Mouse (Mus musculus) forebrain, embryonic 16.5 days (tissue): Measurements from ENCODE around the gene Fam122b. TPM values are rescaled to one million over a fixed set of nuclear protein-coding genes. Genes with fewer than 3 reads are reported as not detected.

Source experiments
- ATAC-seq: fragments of 200-750 bp; cut with Nextera tagmentation; 2 replicates; pipeline ENCODE4 v1.8.0; 2017; ENCODE audit warnings: mild to moderate bottlenecking, moderate library complexity
- H3K27ac ChIP-seq: fragments of 300-500 bp; sonication (generic); 2 replicates; pipeline ENCODE4 v1.5.1; 2014; ENCODE audit warnings: low read length, control low read depth
- H3K27me3 ChIP-seq: fragments of 300-500 bp; sonication (generic); replicated peaks from 2 replicates; pipeline ENCODE4 v1.6.1; 2014; ENCODE audit warnings: low read length; ENCODE audit not compliant: control insufficient read depth, insufficient read depth
- H3K36me3 ChIP-seq: fragments of 300-500 bp; sonication (generic); 2 replicates; pipeline ENCODE4 v1.6.1; 2014; ENCODE audit not compliant: control insufficient read depth, insufficient read depth
- H3K4me1 ChIP-seq: fragments of 300-500 bp; sonication (generic); replicated peaks from 2 replicates; pipeline ENCODE4 v1.6.1; 2014; ENCODE audit warnings: low read length; ENCODE audit not compliant: control insufficient read depth, insufficient read depth
- H3K4me2 ChIP-seq: fragments of 300-500 bp; sonication (generic); 2 replicates; pipeline ENCODE4 v1.6.1; 2014; ENCODE audit warnings: mild to moderate bottlenecking, low read length, control low read depth
- H3K4me3 ChIP-seq: fragments of 300-500 bp; sonication (generic); replicated peaks from 2 replicates; pipeline ENCODE4 v1.5.1; 2014; ENCODE audit warnings: mild to moderate bottlenecking, low read length, control low read depth
- H3K9ac ChIP-seq: fragments of 300-500 bp; sonication (generic); replicated peaks from 2 replicates; pipeline ENCODE4 v1.6.1; 2014; ENCODE audit warnings: low read depth, low read length, control low read depth
- H3K9me3 ChIP-seq: fragments of 300-500 bp; sonication (generic); 2 replicates; pipeline ENCODE4 v1.6.1; 2016; ENCODE audit warnings: low read length; ENCODE audit not compliant: control insufficient read depth
- WGBS: fragments of 180-500 bp; shearing (Covaris S2); extraction: QIAGEN DNeasy Blood & Tissue Kit; methylation state at CpG from one replicate; pipeline ENCODE4 v1.1.7; 2014; 5-methylcytosine and 5-hydroxymethylcytosine counted together
- polyA plus RNA-seq: library from polyadenylated mRNA; unstranded; fragments of >200 nt; fragmentation: Nextera tagmentation; extraction: Ambion mirVana; gene quantifications from 2 replicates; pipeline ENCODE4 v1.2.1, GENCODE M21; 2015

Fam122b gene
- polyA plus RNA-seq, 1 experiment from 2014 or later, result 3.4 TPM

DNA sequence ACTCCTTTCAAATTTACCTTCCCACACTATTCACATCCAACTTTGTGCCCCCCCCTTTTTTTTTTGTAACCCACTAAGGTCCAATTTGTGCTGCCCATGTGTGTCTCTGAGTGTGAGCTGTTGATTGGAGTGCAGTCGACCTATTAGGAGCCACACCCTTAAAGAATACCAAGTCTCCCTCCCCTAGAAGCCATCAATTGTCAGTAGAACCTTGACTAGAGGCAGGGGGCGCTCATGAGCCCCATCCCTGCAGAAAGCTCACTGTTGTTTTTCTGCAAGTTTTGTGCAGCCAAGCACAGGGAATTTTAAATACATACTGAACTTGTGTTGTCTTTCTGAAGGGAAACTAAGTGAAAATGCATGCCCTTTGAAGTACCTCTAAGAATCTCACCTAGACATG, 31.6 kb downstream of the Fam122b start:
- H3K36me3 ChIP-seq, result no peaks in the 10 kb centered on the region
- H3K27ac ChIP-seq, result no peak overlapping the region
- H3K4me3 ChIP-seq, result no peak overlapping the region
- no peaks in the 10 kb centered on the region for H3K4me1 ChIP-seq
- H3K4me2 ChIP-seq, result no peak overlapping the region
- no peak overlapping the region for H3K9ac ChIP-seq
- H3K27me3 ChIP-seq, result no peaks in the 10 kb centered on the region
- no peak for ATAC-seq
- no peaks in the 10 kb centered on the region for H3K9me3 ChIP-seq
- 13% methylated on average over 2 of the region's 2 CpGs for WGBS

DNA sequence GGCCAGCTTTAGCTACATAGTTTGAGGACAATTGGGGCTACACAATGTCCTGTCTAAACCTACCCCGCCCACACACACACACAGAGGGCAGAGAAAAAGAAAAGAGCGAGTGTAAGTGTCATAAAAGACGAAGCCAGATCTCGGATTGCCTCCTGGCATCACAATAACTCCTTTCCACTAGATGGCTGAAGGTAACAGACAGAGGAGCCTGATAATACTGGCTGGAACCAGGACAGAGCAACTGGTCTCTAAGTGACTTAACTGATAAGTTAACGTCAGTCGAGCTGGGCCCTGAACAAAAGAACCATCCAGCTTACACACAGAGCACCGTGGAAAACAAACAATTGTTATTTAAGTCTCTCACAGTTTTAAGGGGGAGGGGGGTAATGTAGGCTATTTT, 33.2 kb downstream of the Fam122b start:
- no peak overlapping the region for H3K9ac ChIP-seq
- no peak overlapping the region for H3K4me3 ChIP-seq
- 38% methylated on average over 7 of the region's 7 CpGs for WGBS
- no peaks in the 10 kb centered on the region for H3K36me3 ChIP-seq
- no peaks in the 10 kb centered on the region for H3K27me3 ChIP-seq
- H3K9me3 ChIP-seq, result no peaks in the 10 kb centered on the region
- no peaks in the 10 kb centered on the region; the same call in 1 of the 2 replicates for H3K4me1 ChIP-seq
- no peak for ATAC-seq
- H3K27ac ChIP-seq, result no peak overlapping the region
- no peak overlapping the region for H3K4me2 ChIP-seq

GRCm38 (mm10) chrX:53233689-53234088, 35.9 kb downstream of the Fam122b start:
- 34% methylated on average over 3 of the region's 4 CpGs for WGBS
- no peak overlapping the region for H3K9ac ChIP-seq
- H3K27ac ChIP-seq, result no peak overlapping the region
- no peak overlapping the region for H3K4me3 ChIP-seq
- ATAC-seq, result no peak
- no peak overlapping the region for H3K4me2 ChIP-seq
- H3K36me3 ChIP-seq, result no peaks in the 10 kb centered on the region
- H3K9me3 ChIP-seq, result no peaks in the 10 kb centered on the region
- no peaks in the 10 kb centered on the region for H3K27me3 ChIP-seq
- no peaks in the 10 kb centered on the region; the same call in 1 of the 2 replicates for H3K4me1 ChIP-seq

- peak overlapping the region; percentile 53 for H3K4me2 ChIP-seq
- H3K9ac ChIP-seq, result 0 out of 2 replicates have a peak overlapping the region, but pooled peaks have one; percentile 25
- peak; percentile 52; the same call in 1 of the 2 replicates for ATAC-seq
- peak overlapping the region; percentile 34 for H3K4me3 ChIP-seq
- H3K27ac ChIP-seq, result no peak overlapping the region
- no peaks in the 10 kb centered on the region for H3K9me3 ChIP-seq
- H3K27me3 ChIP-seq, result no peaks in the 10 kb centered on the region
- H3K36me3 ChIP-seq, result no peaks in the 10 kb centered on the region
- H3K4me1 ChIP-seq, result no peaks in the 10 kb centered on the region; the same call in 1 of the 2 replicates
- WGBS, result 31% methylated on average over 13 of the region's 13 CpGs
Observed at GRCm38 (mm10) chrX:53231965-53232364, 37.6 kb downstream of the Fam122b start.

GRCm38 (mm10) chrX:53224353-53224944, 45.2 kb downstream of the Fam122b start:
- Histone ChIP-seq H3K9me3 (no peaks in the 10 kb centered on the region), H3K4me2 (no peak overlapping the region), H3K27me3 (no peaks in the 10 kb centered on the region), H3K4me1 (no peaks in the 10 kb centered on the region), H3K27ac (no peak overlapping the region), H3K4me3 (no peak overlapping the region), H3K36me3 (no peaks in the 10 kb centered on the region), H3K9ac (no peak overlapping the region)
- WGBS, result 63% methylated on average over 6 of the region's 6 CpGs
- ATAC-seq, result no peak

DNA sequence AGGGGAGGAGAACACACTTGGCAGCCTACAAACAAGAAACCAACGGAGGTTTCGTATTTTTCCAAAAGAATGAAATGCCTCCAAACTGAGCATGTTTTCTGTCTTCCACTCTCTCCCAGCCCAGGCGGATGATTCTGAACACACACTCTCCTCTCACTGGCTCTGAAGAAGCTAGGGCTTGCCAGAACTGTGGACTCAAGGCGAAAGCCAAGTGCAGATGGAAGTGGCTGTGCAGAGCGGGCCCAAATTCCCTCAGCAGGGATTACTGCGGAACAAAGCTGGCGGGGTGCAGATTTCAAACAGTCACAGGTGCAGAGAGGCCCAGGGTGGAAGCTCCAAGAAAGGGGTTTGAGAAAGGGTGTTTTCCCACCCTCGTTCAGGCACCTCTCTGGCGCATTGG, 48.8 kb downstream of the Fam122b start:
- no peak overlapping the region for H3K27ac ChIP-seq
- 57% methylated on average over 9 of the region's 9 CpGs for WGBS
- H3K4me2 ChIP-seq, result no peak overlapping the region

GRCm38 (mm10) chrX:53214557-53215229, 54.9 kb downstream of the Fam122b start:
- Histone ChIP-seq H3K27ac (no peak overlapping the region), H3K36me3 (no peaks in the 10 kb centered on the region), H3K4me3 (no peak overlapping the region), H3K4me2 (no peak overlapping the region), H3K9ac (no peak overlapping the region), H3K27me3 (no peaks in the 10 kb centered on the region), H3K9me3 (no peaks in the 10 kb centered on the region), H3K4me1 (peaks cover 5% of the 10 kb centered on the region)
- ATAC-seq, result peak; percentile 61
- 37% methylated on average over 7 of the region's 7 CpGs for WGBS

More for the DNA sequence above, 48.8 kb downstream of the Fam122b start:
- Histone ChIP-seq H3K4me1 (no peaks in the 10 kb centered on the region), H3K27me3 (no peaks in the 10 kb centered on the region), H3K9ac (no peak overlapping the region), H3K9me3 (no peaks in the 10 kb centered on the region), H3K4me3 (no peak overlapping the region), H3K36me3 (no peaks in the 10 kb centered on the region)
- peak; percentile 59; the same call in 1 of the 2 replicates for ATAC-seq

DNA sequence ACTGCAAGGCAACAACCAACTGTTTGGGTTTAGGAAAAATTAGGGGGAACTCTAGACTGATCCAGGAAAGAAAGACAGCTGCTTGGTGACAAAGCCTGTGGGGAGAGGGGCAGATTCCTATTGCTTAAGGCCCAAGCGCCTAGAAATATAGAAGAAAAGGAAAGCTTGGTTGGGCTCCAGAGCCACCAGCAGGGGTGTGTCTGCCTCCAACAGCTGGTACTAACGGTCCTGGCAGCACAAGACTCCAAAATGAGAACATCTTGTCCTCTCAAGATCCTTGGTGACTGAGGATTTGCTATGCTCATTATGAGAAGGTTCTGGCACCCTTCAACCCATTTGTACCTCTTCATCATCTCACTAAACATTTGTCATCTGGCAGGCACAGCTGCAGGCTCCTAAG, 55.8 kb downstream of the Fam122b start:
- Histone ChIP-seq H3K27me3 (no peaks in the 10 kb centered on the region), H3K27ac (no peak overlapping the region), H3K4me1 (peaks cover 8% of the 10 kb centered on the region), H3K36me3 (no peaks in the 10 kb centered on the region), H3K9me3 (no peaks in the 10 kb centered on the region), H3K9ac (no peak overlapping the region), H3K4me2 (no peak overlapping the region), H3K4me3 (no peak overlapping the region)
- 61% methylated on average over 2 of the region's 2 CpGs for WGBS
- no peak for ATAC-seq

DNA sequence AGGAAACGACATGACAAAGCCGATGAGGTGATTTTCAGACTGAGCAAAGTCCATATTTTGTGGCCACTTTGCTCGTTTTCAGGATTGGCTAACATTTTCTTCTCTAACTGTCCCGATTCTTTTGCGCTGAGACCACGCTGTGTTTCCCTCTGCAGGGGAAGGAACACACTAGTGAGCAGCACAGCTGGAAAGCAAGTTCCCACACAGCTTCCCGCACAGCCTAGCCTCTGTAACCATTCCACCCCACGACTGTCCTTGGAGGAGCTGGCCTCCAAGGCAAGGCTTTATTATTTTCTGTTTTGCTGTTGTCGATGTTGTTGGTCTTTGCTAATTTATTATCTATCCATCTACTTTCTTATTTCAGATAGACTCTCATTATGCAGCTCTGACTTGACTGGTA, 57.1 kb downstream of the Fam122b start:
- H3K36me3 ChIP-seq, result no peaks in the 10 kb centered on the region
- no peak overlapping the region for H3K4me2 ChIP-seq
- no peak overlapping the region for H3K4me3 ChIP-seq
- H3K9ac ChIP-seq, result no peak overlapping the region
- WGBS, result 40% methylated on average over 9 of the region's 9 CpGs
- no peak for ATAC-seq
- H3K27ac ChIP-seq, result no peak overlapping the region
- no peaks in the 10 kb centered on the region for H3K27me3 ChIP-seq
- H3K4me1 ChIP-seq, result peaks cover 8% of the 10 kb centered on the region
- no peaks in the 10 kb centered on the region for H3K9me3 ChIP-seq
